Mouse (Mus musculus): ENCODE measurements at regions not wholly inside any gene's neighbourhood (a gene's known extent, or its start where the extent isn't known, plus 50 kb on each side); places are given as distances from the start of the nearest gene placed in this dataset.
A peak's percentile ranks its signal among the peaks of the same experiment; 100 is the strongest.

DNA sequence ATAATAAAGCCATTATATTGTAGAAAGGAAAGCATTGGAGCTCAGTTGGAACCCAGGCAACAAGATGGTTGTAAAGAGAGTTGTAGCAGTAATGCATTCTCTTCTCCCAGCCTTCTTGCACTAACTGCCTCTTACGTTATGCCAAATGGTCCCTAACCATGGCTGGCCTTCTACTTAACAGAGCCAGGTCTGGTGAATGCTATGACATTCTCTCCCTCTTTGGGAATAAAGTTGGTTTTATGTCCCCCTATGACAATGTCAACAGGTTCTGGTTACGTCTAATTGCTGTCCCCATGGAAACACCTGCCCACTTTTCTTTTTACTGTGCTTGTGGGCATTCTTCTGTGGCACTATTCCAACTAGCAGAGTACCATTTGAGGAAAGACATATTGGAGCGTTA is 126.4 kb upstream of the Npvf start:
- DNase-seq = no peak

DNA sequence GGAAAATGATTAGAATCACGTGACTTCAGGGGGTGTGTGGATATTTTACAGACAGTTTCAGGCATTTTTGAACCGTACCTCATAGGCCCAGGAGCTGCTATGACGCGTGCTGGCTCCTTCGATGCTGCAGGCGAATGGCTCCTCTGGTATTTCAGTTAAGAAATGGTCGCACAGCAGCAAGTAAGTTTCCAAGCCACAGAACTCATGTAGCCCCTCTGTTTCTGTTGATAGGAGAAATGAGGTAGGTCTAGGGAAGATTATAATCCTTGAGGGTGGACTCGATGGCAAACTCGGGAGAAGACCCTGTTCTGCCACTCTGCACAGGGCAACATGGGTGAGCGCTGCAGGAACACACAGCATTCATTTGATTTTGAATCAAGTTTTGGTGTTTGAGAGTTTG is 127.0 kb upstream of the Npvf start:
- no peak for DNase-seq

DNA sequence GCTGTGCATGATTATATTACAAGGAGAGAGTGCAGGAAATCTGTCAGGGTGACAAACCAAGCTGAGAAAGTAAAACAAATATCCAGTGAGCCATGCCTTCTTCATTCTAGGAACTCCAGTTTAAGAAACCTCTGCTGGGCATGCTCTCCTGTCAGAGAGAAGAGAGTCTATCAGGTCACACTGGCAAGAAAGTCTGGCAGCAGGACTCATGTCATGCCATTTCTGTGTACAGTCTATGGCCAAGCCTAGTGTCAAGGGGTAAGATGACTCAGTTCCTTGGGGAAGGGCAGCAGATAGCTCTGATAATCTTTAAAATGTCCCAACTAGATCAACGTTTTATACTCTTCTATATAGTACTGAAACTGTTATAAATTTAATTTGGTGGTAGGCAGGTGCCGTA is 128.0 kb upstream of the Npvf start:
- DNase-seq = no peak

DNA sequence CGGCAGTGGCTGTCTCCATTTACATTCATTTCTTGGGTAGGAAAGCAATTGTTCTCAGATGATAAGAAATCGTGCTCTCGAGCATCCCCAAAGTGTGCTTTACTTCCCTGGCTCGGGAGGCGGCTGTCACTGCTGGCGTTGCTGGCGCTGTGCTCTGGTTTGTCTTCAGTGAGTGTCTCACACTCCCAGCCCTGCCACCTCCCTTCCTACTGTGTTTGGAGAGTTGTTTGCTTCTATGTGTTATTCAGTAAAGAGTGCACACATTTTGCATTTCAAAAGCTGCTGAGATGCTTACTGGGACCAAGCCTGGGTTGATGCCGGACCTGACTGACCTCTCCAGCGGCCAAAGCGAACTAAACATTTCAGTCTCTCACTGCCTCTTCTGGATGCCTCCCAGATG is 129.3 kb upstream of the Npvf start:
- DNase-seq = no peak

DNA sequence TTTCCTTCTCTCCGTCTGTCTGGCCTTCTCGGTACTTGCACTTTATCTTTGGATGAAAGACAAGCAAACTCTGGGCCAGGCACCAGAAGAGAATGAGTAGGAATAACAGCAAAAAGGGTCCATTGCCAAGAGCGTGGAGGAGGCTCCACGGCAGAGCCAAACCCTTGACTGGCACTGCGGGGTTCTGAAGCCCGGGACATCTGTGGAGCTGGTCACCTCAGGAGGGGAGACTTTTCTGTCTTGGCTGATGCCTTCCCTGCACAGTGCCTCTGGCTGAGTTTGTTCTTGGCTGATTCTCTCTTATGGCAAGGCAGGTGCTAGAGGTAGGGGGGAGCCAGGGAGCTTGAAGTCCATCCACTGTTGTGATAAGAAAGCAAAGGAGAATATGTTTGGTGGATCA is 130.1 kb upstream of the Npvf start:
- no peak for DNase-seq

DNA sequence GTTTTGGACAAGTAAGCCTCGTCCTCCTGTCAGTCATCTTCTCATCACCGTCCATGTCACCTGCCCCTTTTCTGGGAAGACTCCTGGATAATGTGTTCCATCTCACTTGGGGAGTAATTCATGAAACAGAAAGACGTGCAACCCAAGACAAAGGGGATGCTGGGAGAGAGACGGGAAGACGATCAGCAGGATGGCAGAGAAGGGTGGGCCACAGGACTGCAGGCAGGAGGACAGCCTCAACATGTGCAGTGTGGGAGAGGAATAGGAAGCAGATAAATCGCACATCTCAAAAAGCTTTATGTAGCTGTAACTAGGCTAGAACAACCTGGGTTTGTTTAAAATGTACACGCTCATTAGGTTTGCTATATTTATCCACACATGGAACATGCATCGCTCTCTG is 133.4 kb upstream of the Npvf start:
- DNase-seq = no peak

DNA sequence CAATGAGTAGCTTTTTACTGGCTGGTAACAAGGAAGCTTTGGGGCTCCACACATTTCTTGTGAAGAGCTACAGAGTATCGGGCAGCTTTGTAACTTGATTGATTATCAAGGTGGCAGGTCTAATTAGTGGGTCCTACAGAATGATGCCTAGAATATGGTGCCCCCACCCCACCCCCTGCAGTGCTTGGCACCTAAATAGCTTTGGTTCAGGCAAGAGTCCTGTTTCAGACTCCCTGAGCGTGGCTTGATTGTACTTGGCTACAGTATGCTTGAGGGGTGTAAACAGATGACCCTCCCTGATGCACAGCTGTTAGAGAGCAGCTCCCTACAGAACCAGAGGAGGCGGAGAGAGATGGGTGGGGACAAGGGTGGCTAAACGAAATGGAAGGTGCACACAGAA is 145.7 kb upstream of the Npvf start:
- DNase-seq = no peak

DNA sequence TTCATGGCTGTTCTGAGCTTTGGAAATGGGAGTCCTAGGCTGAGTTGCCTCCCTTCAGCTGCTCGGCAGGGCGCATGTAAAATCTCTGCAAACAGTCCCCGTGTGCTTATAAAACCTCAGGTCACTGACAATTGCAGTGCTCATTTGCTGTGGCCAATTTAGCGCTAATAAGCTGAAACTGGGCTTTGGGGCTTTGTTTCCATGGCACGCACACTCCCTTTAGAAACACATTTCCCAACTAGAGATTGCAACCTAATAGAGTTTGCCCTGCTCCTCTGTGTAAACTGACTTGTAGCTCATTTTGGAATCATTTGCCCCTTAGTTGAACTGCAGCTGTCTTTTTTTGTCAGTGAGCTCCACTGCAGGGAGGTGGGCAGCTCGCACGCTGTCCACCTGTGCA is 148.7 kb upstream of the Npvf start:
- no peak for DNase-seq

DNA sequence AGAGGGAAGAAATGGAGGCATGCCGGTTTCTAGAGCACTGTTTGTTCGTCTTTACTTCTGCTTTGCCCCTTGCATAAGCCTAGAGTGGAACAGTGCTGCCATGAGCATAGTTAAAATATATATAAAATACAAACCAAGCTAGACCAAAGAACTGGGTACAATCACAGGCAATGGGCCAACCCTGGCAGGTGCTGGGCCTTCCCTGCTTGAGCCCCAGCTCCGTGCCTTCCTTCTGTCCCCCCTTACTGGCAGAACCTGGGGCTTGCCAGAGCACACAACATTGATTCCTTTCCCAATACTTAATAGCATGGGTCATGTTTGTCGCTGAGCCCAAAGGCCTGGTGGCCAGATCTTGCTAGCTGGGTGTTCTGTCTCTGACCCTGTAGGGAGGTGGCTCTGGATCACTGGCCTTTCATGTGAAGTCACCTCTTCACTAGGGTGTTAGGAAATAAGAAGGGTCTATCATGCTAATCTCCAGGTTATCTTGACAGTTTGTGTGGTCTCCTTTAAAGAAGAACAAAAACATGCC is 150.3 kb upstream of the Npvf start:
- DNase-seq = no peak

DNA sequence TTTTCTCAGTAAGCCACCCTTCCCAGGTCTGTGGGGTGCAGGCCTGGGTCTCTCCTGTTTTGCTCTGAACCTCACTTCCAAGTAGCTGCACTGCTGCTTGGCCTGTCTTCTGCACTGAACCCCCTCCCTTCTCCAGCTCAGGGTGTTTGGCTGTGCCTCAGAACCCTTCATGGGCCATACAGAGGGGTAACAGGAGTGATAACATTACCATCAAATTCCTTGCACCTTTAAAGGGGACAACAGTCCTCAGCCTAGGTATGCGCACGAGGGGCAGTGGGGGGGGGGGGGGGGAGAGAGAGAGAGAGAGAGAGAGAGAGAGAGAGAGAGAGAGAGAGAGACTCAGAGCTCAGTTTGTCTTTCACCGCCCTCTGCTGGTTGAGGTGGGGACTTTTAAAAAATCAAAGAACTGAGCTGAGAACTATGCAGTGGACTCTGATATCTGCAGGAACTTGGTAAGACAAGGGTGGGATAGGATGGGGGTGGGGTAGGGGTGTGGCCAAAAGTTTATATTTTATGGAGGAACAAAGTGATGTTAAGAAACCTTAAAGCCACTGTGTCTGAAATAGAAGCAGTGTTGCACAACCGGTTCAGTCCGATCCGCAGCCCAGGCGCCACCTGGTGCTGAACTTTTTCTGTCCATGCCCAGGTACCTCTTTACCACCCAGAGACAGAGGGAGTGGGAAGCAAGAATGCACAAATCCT is 152.3 kb upstream of the Npvf start:
- DNase-seq = peak; percentile 30

DNA sequence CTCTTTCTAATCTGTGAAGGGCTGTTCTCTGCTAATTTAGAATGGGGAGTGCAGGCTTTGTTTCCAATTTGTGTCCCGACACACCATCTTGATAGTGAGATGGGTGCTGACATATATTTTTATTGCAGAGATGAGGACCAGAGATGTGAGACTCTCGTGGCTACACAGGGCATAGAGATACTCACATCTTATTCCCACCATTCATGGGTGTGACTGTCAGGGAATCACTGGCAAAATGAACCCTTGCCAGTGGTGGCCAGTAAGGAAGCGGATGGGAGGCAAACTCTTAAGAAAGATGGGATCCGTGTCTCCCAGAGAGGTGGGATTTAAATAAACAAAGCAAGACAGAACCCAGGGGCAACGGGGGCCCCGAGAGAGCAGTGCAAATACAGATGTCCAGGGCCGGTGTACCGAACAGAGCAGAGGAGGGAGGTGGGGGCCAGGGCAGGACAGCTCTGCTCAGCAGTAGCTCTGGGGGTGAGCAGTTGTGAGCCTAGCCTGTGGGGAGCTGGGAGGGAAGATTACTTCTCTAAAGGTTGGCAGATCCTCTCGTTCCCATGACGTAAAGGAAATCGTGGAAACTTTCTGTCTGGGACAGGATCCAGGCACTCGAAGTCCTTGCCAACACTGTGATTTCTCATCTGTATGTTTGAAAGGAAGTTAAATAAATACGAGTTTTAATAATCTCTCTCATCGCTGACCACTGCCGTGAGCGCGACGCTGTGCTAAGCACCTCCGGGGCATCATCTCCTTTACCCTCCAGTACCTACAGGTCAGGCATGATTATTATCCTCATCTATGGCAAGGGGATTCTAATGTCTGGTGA is 153.2 kb upstream of the Npvf start:
- peak; percentile 51 for DNase-seq

DNA sequence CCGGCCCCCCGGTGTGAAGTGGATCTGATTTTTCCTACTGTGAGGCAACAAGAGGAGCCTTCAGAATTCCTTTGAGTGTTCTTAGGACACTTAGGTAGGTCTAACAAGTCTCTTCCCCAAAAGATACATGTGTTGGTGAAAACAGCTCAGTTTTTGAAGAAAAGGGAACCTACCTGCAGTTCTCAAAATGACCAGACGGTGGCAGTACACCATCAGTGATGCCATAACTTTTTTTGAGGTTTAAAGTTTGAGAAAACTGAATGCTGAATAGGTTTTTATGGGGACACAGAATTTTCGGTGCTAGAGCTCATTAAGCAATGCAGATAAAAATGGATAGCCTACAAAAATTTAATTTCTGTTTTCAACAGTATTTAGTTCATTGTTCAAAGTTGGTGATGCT is 153.9 kb upstream of the Npvf start:
- DNase-seq = peak; percentile 70

DNA sequence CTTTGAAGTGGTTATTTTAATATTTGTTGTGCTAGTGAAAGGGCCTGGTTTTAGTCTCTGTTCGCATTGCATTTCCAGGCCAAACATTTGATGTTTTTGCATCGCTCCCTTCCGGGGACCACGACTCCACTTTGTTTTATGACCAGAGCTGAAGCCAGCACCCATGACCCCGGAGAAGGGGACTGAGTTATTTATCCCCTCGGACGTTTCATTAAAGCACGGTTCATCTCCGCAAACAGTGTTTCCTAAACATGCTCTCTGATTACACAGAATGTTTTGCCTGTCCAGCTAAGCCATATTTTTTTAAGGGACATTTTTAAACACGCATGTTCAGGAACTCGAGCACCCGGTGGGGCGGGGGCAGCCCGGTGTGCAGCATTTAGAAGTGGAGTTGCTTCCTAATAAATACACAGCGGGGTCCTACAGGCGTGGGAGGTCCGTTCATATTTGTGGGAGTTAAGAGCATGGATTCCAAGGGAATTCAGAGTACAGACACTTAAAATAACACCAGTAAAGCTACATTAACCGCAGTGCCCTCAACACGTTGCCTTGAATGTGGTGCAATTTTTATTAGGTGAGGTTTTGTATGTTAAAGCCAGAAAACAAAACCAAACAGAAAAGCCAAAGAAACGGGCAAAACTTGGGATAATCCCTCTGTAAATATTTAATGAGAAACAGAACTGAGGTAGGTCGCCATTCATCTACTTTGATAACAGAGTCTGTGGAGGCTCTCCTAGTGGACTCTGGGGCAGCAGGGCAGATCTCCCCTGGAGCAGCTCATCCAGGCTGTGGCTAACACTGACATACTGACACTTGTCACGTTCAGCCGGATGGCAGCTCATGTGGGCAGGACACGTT is 154.8 kb upstream of the Npvf start:
- DNase-seq = peak; percentile 49

DNA sequence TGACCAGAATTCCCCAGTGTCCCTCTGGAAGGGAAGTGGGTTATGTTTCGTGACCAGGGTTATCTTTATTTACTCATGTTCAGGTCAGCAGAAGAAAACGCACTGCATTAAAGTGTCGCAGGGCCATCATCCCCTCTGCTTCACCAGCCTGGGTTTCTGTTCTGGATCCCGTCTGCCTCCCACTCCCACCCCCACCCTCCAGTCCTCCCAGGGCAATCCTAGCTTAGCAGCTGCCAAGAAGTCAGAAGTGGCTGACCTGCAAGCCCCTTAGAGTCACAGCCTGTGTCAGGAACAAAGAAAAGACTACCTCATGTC is 155.4 kb upstream of the Npvf start:
- DNase-seq = no peak

DNA sequence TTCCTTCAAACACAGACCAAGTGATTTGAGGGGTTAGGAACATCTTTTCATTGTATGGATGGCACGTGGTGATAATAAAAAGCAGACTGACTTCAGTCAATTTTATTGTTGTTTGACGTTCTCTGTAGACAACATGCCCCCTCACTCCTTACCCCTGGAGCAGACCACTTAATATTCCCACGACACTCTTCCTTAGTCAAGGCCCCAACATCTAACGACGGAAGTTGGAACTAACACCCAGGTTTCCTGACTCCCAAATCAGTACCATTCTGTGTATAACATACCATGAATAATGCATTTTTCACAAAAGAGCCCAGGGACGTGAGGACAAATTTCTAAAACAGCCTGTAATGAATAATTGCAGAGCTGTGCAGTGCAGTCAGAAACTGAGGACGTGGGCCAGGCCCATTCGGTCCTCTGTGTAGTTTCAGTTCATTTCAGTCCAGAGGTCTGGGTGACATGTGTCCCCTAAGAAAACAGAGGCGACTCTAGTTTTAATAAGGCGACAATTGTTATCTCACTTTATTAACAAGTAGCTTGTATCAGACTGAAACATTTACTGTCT is 160.8 kb upstream of the Npvf start:
- DNase-seq = no peak

DNA sequence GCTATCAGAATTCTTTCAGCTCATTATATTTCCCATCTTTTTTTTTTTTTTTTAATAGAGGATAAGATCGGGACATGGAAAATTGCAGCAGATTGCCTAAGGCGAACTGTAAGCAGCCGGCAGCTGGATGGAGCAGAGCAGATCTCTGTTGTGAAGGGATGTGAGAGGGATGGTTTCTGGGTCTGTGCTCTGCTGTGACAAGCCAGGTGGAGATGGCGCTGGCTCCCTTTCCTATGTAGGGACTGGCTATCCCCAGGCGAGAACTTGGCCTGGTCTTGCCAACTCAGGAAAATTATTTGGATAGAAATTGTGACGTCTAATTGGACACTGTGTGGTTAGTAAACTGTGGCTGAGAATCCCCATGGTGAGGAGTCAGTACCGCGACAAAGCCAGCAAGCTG is 161.3 kb upstream of the Npvf start:
- no peak for DNase-seq

DNA sequence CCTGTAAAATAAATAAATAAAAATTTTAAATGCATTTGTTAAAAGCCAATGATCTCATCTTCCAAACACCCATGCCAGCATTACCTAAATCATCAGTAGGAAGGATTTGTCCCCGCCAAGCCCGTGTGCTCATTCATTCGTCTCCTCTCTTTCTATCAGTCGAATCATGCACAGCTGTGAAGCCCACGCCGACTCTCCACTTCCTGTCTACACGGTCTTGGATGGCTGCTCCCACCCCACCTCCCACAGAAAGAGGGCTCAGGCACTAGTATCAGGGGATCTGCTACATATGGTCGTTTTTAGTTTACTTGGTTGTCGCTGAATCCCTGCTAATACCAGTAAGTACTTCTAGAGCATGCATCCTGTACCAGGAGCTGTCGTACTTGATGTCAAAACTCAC is 163.2 kb upstream of the Npvf start:
- no peak for DNase-seq

DNA sequence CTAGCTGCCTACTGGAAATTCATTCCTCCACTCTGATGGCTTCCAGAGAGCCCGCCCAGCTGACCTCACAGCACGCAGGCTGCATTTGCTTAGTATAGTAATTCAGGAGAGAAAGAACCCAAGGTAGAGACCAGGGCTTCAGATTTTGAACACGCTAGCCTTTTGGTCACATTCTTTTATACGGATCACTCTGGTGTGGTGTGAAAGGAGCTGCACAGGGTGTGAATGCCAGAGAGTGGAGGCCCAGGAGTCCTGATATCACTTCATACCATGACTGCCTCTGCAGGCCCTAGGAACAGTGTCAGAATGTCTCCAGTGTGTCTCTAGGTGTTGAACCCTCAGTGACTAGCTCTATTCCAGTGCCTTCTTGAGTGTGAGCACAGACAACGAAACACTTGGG is 164.2 kb upstream of the Npvf start:
- DNase-seq = no peak

DNA sequence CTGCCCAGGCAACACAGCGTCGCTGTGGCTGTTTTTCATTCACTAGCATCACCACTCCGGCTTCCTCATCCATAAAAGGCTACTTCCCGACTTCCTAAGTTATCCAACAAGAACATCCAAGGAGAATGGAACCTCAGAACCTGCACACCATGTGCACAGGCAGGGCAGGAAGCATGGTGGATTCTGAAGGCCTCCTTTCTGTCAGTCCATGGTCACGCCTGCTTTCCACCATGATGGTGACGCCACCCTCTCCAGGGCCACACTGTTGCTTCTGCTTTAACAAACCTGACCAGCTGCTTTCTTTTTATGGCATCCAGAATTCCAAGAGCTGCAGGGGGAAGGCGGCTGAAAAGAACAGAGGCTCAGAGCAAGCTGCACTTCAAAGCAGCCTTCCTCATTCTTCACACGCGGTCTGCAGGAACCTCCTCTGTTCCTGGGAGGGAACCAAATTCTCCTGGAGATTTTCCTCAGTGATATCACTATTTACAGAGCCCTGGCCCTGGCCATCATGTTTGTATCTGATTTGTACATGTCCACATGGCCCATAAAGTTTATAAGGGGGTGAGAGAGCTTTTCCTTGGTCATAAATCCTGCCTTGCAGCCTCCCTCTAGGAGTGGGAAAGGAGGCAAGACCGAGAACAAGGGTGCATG is 164.8 kb upstream of the Npvf start:
- DNase-seq = no peak

DNA sequence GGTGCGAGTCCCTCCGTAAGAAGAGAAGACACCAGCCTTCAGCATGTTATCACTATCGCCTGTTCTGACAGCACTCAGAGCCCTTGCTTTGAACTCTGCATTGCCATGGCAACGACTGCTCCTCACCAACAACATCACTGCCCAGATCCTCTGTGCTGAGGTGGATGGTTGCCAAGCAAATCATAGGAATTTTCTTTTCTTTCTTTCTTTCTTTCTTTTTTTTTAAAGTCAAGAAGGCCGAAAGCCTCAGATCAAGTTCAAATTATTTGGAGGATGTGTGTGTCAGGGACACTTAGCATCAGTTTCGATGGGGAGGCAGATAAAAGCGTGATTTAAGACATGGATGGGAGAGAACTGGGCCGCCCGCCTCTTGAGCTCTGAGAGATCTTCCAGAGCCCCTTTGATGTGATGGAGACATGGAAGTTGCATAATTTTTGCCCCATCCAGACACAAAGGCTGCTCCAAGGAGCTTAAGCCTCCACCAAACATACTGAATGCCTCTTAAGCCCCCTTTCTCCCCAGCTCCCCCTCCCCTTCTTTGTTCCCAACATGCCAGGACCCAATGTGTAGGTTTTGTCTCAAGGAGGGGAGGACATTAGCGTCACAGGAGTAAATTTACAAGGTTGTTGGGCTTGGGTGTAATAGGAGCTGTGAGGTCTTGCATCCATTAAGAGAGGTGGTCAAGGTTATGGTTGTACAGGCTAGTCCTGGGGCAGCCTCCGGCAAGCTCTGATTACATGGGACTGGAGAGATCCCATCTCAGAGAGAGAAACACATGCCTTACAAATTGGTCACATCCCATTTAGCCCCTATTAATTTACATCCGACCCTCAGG is 167.4 kb upstream of the Npvf start:
- no peak for DNase-seq

DNA sequence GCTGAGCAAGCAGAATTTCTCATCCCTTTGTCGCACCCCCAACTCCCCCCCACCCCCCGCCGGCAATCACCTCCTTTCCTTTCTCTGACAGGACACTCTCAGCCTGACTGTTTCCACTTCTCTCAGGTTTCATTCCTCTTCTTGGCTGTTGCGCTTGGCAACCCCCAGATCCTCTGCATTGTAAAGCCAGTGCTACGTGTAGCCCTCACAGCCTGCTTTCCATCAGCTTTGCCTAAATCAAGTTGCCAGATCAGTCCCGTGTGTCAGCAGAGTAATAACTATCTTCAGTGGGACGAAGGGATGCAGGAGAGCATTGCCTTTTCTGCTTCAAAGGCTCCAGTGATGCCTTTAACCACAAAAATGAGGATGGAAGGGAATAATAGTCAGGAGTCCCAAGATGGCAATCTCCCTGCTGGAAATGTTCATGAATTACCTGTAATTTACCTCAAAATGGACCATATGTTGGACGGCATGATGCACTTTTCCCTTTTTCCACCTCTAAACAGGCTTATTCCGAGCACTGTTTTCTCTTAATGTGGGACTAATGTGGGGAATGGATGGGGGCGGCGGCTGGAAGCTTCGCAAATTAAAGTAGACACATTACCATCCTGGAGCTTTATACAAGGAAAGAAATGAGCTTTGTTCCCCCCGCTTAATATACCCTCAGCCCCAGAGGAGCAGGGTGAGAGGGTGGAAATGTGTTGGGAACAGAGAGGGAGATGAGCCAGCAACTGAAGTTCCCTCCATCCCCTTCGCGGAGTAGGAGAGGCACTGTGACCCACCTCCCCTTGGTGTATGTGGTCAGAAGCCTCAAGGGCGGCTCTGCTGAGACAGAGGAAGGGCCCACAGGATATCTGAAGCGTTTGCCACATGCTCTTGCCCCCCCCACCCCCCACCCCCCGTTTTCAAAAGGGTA is 168.3 kb upstream of the Npvf start:
- DNase-seq = no peak
